Mouse (Mus musculus): ENCODE measurements around the gene Lce1c. TPM values are rescaled to one million over a fixed set of nuclear protein-coding genes. Genes with fewer than 3 reads are reported as not detected.
"Not testable (repeated sequence)": the region's sequence is repeated elsewhere in the genome, so short reads cannot be mapped to it uniquely, and the experiment has no call there.

Lce1c gene
- not detected for total RNA-seq (2021)
- long read RNA-seq, experiment 1, result 0 reads
- long read RNA-seq, experiment 2, result 0 reads

GRCm38 (mm10) chr3:92678947-92679346 is at the start of gene Lce1c:
Lce1c (plus strand) TSS chr3:92679247.
- DNase-seq (ENCODE audit: low spot score in 2 of 2), result no peak

- no peak for DNase-seq (ENCODE audit: low spot score in 2 of 2)
Measured at GRCm38 (mm10) chr3:92637745-92638652, 41.0 kb upstream of the Lce1c start.

GRCm38 (mm10) chr3:92638653-92638991 is 40.4 kb upstream of the Lce1c start:
- DNase-seq (ENCODE audit: low spot score in 2 of 2), result no peak

DNA sequence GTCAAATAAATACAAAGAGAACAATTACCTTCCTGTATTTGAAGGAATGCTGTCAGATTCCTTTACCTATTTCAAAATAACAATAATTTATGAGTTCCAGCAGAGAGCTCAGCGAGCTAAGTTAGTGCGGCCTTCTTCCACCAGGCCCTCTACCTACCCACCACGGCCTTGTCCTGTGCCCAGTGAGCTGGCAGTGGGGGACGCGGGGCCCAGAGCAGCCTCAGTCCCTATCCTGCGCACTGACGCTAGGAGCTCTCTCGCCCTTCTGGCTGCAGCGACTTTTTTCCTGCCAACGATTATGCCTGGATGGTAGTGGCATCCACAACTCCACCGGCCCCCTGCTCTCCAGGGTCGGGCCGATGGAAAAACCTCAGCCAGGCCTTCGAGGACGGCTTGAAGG is 39.2 kb upstream of the Lce1c start:
- no peak for DNase-seq (ENCODE audit: low spot score in 2 of 2)

GRCm38 (mm10) chr3:92648207-92648606 is 30.8 kb upstream of the Lce1c start, which contains the start of gene Lce1a1:
Lce1a1 (minus strand) TSS chr3:92648307.
- no peak for DNase-seq (ENCODE audit: low spot score in 2 of 2)

- DNase-seq (ENCODE audit: low spot score in 2 of 2), result no peak
Measured at GRCm38 (mm10) chr3:92656826-92657225, 22.2 kb upstream of the Lce1c start, which contains the start of gene Lce1b. Lce1b (minus strand) TSS chr3:92656926.

- DNase-seq (ENCODE audit: low spot score in 2 of 2), result no peak
Measured at GRCm38 (mm10) chr3:92670215-92670614, 8.8 kb upstream of the Lce1c start, which contains the start of gene Lce1a2. Lce1a2 (minus strand) TSS chr3:92670315.

GRCm38 (mm10) chr3:92687110-92687509 is 8.1 kb downstream of the Lce1c start, which contains the start of gene Lce1d:
Lce1d (minus strand) TSS chr3:92687210.
- no peak for DNase-seq (ENCODE audit: low spot score in 2 of 2)

- not testable (repeated sequence) for DNase-seq (ENCODE audit: low spot score in 2 of 2)
Measured at GRCm38 (mm10) chr3:92689154-92689553, 10.1 kb downstream of the Lce1c start.

DNA sequence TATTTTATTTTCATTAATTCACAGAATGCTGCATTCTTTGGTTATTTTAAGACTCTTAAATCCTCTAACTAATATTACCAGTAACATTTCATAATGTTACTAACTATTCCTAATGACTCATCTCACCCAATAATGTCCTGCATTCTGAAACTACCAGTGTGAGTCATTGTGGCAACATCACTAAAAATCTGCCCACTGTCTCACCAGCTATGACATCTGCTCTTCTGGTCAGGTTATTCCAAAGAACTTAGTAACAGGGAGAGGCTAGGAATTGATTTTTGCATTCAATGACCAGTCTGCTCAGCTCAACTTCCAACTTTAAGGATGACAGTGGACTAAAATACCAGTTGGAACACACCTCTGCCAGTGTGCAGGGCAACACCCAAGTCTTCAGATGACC is 12.6 kb downstream of the Lce1c start:
- no peak for DNase-seq (ENCODE audit: low spot score in 2 of 2)

DNA sequence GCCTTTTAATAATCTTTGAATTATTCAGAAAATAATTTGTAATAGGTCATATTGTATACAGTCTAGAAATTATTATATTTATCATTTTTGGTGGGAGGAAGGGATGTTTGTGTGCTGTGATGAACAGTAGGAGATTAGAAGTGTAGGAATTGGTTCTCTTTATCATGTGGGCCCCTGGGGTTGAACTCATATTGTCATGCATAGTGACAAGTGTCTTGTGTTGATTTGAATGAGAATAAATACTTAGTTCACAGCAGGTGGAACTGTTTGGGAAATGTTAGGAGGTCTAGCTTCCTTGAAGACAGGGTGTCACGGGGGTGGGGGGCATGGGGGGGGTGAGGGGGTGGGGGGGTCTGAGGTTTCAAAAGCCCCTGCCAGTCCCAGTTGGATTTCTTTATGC is 15.6 kb downstream of the Lce1c start:
- DNase-seq (ENCODE audit: low spot score in 2 of 2), result no peak

GRCm38 (mm10) chr3:92708974-92709373 is 29.9 kb downstream of the Lce1c start, which contains the start of gene Lce1e:
Lce1e (minus strand) TSS chr3:92709074.
- no peak for DNase-seq (ENCODE audit: low spot score in 2 of 2)

DNA sequence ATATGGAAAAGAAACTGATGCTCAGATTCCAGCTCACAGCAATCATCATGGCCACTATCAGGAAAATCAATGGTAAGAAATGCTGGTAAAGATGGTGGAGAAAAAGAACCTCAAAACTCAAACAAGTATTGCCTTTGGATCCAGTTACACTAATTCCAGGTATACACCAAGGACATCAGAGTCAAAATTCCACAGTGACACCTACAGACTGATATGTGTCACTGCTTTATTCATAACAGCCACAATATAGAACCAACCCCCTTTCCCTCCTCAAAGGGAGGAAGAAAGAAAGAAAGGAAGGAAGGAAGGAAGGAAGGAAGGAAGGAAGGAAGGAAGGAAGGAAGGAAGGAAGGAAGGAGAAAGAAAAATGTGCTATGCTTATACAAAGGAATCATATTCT is 36.1 kb downstream of the Lce1c start:
- no peak for DNase-seq (ENCODE audit: low spot score in 2 of 2)

DNA sequence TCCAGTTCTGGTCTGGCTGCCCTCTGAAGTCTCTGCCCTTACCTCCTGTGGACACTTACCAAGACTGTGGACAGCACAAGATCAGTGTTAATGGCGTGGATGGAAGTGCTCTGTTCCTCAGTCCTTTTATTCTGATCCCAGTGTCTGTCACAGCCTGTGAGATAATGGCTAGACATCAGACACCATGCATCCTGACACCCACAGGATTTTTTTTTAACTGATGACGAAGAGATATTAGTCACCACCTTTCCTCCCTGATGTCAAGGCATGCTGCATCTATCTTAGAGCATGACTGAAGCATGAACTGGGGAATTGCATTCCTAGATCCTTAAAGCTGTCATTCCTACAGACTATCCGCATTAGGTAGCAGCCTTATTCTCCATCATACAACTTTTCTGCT is 41.2 kb downstream of the Lce1c start, which contains the start of gene Lce1f:
Gene Lce1f (minus strand): TSS at position 101 of the 400 bp plus-strand sequence.
- no peak for DNase-seq (ENCODE audit: low spot score in 2 of 2)

GRCm38 (mm10) chr3:92722631-92723030 is 43.6 kb downstream of the Lce1c start:
- DNase-seq (ENCODE audit: low spot score in 2 of 2), result no peak

Other genes starting within 250 kb of the Lce1c start
- gene Gm9774, start 249.8 kb upstream of the Lce1c start, total RNA-seq (2021), result 10 to 100 TPM in 1 of 2 experiments, 1 to 10 TPM in 1; 9.3 to 12.2 TPM
- not detected for gene Sprr2k, start 246.7 kb upstream of the Lce1c start, total RNA-seq (2021)
- not detected for gene Sprr1b, start 240.5 kb upstream of the Lce1c start, total RNA-seq (2021)
- not detected for gene Sprr3, start 220.5 kb upstream of the Lce1c start, total RNA-seq (2021)
- gene Sprr1a, start 193.4 kb upstream of the Lce1c start, total RNA-seq (2021), result under 1 TPM; 0.39 to 0.68 TPM
- gene Sprr4, start 178.8 kb upstream of the Lce1c start, total RNA-seq (2021), result not detected
- gene 2310046K23Rik, start 144.7 kb upstream of the Lce1c start, total RNA-seq (2021), result not detected
- gene Ivl, start 105.5 kb upstream of the Lce1c start, total RNA-seq (2021), result not detected
- gene Smcp, start 90.2 kb upstream of the Lce1c start, total RNA-seq (2021), result not detected
- gene 2210017I01Rik, start 71.8 kb upstream of the Lce1c start, total RNA-seq (2021), result not detected
- gene Lce6a, start 57.6 kb upstream of the Lce1c start, total RNA-seq (2021), result not detected
- gene Lce1a1, start 30.9 kb upstream of the Lce1c start, total RNA-seq (2021), result not detected
- gene Lce1b, start 22.3 kb upstream of the Lce1c start, total RNA-seq (2021), result not detected
- gene Lce1a2, start 8.9 kb upstream of the Lce1c start, total RNA-seq (2021), result not detected
- not detected for gene Lce1d, start 8.0 kb downstream of the Lce1c start, total RNA-seq (2021)
- gene Lce1e, start 29.8 kb downstream of the Lce1c start, total RNA-seq (2021), result not detected
- gene Lce1f, start 41.1 kb downstream of the Lce1c start, total RNA-seq (2021), result not detected
- gene Gm38119, start 59.8 kb downstream of the Lce1c start, total RNA-seq (2021), result not detected
- gene Lce1g, start 73.1 kb downstream of the Lce1c start, total RNA-seq (2021), result not detected
- not detected for gene Lce1h, start 85.8 kb downstream of the Lce1c start, total RNA-seq (2021)
- not detected for gene Lce1i, start 99.7 kb downstream of the Lce1c start, total RNA-seq (2021)
- gene Lce1j, start 111.3 kb downstream of the Lce1c start, total RNA-seq (2021), result not detected
- gene Lce1k, start 128.6 kb downstream of the Lce1c start, total RNA-seq (2021), result not detected
- gene Kprp, start 148.0 kb downstream of the Lce1c start, total RNA-seq (2021), result not detected
- not detected for gene Lce1l, start 172.0 kb downstream of the Lce1c start, total RNA-seq (2021)
- gene 2310050C09Rik, start 191.0 kb downstream of the Lce1c start, total RNA-seq (2021), result not detected
- not detected for gene Lce3a, start 247.0 kb downstream of the Lce1c start, total RNA-seq (2021)